Mouse (Mus musculus): ENCODE data around the gene Pms1.

DNA sequence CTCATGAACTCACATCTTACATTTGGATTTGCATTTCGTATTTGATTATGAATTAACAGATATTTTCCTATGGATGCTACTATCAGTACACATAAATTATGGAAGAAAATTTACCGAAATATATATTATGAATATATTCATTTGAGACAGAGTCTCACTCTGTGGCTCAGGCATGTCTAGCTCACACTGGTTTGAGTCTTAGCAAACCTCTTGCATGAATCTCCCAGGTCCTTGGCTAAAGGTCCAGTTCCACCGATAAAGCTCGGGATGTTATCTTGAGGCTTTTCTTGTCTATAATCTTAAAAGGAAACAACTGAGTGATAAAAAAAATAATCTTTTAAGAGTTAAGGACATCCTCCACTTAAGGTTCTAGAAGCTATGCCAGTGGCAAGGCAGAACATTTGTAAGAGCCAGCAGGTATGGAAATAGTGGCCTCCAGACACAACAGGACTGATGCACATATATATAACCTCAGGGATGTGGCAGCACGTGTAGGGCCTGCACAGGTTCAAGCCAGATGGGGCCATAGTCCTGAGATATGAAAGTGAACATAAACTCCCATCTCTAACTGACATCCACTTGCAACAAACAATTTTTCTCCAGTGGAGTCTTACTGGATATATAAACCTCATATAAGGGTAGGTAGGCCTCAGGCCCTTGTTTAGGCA, 28.1 kb upstream of the Pms1 start:
- TF ChIP-seq CTCF (IDR thresholded peaks at IDR 0.05; ENCODE audit: borderline replicate concordance, extremely low read depth, insufficient read depth, insufficient read length) (no peak), POLR2A (IDR thresholded peaks at IDR 0.05; ENCODE audit: borderline replicate concordance, extremely low read depth, insufficient read depth, insufficient read length, poor library complexity, severe bottlenecking) (no peak)
